ENCODE assay signal across 23 mouse cellular contexts in genomic region chr12:53028926-53029325, GRCm38 (mm10).
DNase-seq lines count a peak whose midpoint lies in the region; ATAC-seq and TF ChIP-seq lines count a peak whose summit lies in the region.
"Had no signal": no experiment of that assay in that cellular context is flagged by ENCODE, and none has a peak within 500 bp of the region (broad histone marks: within the 10 kb centered on the region; RNA-seq: fewer than 3 reads in every experiment).

No protein-coding gene starts in this region.

- no peak for ATAC-seq in hindbrain, postnatal 0 days
- ATAC-seq in hindbrain, embryonic 16.5 days: no peak
- no peak for ATAC-seq in midbrain, embryonic 14.5 days (ENCODE audit: low FRiP score, low TSS enrichment)
- ATAC-seq: Patski had no signal

- no peak overlapping the region for H3K4me2 ChIP-seq in hindbrain, postnatal 0 days (ENCODE audit: low read depth, low read length)
- H3K4me2 ChIP-seq in hindbrain, embryonic 16.5 days (ENCODE audit: low read length): no peak overlapping the region
- H3K4me2 ChIP-seq in midbrain, embryonic 14.5 days (ENCODE audit: low read length): no peak overlapping the region
- H3K4me2 ChIP-seq: heart, embryonic 15.5 days; kidney, embryonic 15.5 days; limb, embryonic 15.5 days; lung, embryonic 14.5 days had no signal

- H3K9me3 ChIP-seq in hindbrain, postnatal 0 days (ENCODE audit: low read length): no peaks in the 10 kb centered on the region
- no peaks in the 10 kb centered on the region for H3K9me3 ChIP-seq in hindbrain, embryonic 16.5 days (ENCODE audit: control insufficient read depth, low read length)
- no peaks in the 10 kb centered on the region for H3K9me3 ChIP-seq in midbrain, embryonic 10.5 days (replicated peaks)
- no peaks in the 10 kb centered on the region for H3K9me3 ChIP-seq in midbrain, embryonic 14.5 days (ENCODE audit: control insufficient read depth, low read length)
- H3K9me3 ChIP-seq: heart, embryonic 15.5 days; kidney, embryonic 15.5 days; limb, embryonic 15.5 days had no signal

- peak overlapping the region; percentile 45; the same call in 1 of the 2 replicates for H3K27ac ChIP-seq in hindbrain, postnatal 0 days
- H3K27ac ChIP-seq in hindbrain, embryonic 16.5 days (ENCODE audit: low read depth, low read length): no peak overlapping the region
- peak overlapping the region; percentile 60 for H3K27ac ChIP-seq in midbrain, embryonic 10.5 days (replicated peaks)
- H3K27ac ChIP-seq in midbrain, embryonic 14.5 days (replicated peaks; ENCODE audit: low read depth, low read length): no peak overlapping the region; the same call in 1 of the 2 replicates
- H3K27ac ChIP-seq: heart, embryonic 15.5 days; kidney, embryonic 15.5 days; limb, embryonic 15.5 days; liver, embryonic 14.5 days had no signal

- peaks cover 6% of the 10 kb centered on the region; the same call in 1 of the 2 replicates for H3K36me3 ChIP-seq in hindbrain, postnatal 0 days (ENCODE audit: insufficient read depth, low read length)
- H3K36me3 ChIP-seq in hindbrain, embryonic 16.5 days (ENCODE audit: control insufficient read depth, insufficient read depth, low read length): no peaks in the 10 kb centered on the region
- H3K36me3 ChIP-seq in midbrain, embryonic 10.5 days: no peaks in the 10 kb centered on the region
- H3K36me3 ChIP-seq in midbrain, embryonic 14.5 days (ENCODE audit: control insufficient read depth, insufficient read depth, low read length): no peaks in the 10 kb centered on the region
- H3K36me3 ChIP-seq: G1E; heart, embryonic 15.5 days; kidney, embryonic 15.5 days; limb, embryonic 15.5 days had no signal

- WGBS in hindbrain, postnatal 0 days: 48% methylated on average over 5 of the region's 5 CpGs
- 53% methylated on average over 5 of the region's 5 CpGs for WGBS in hindbrain, embryonic 16.5 days
- 62% methylated on average over 5 of the region's 5 CpGs for WGBS in midbrain, embryonic 10.5 days
- WGBS in midbrain, embryonic 14.5 days: 61% methylated on average over 5 of the region's 5 CpGs

- DNase-seq in hindbrain, postnatal 0 days (ENCODE audit: low spot score): no peak
- DNase-seq in midbrain, embryonic 10.5 days (ENCODE audit: low spot score): no peak
- DNase-seq in midbrain, embryonic 14.5 days: no peak
- peak; percentile 41 for DNase-seq in right cerebral cortex, postnatal 25 days
- no peak for DNase-seq in right cerebral cortex, postnatal 10 days (ENCODE audit: low spot score in 2 of 2)
- no peak for DNase-seq in cerebellum, postnatal 14 days
- DNase-seq: B cell, adult 2 months; cerebellum, adult 11-12 months; cerebellum, postnatal 10 days; heart, postnatal 36 days; kidney, adult 11 months; kidney, postnatal 36 days; lung, embryonic 14.5 days; spleen, adult 18-20 months; thymus, postnatal 14 days had no signal

- TF ChIP-seq CTCF in hindbrain, postnatal 0 days (IDR thresholded peaks at IDR 0.05; ENCODE audit: low read depth): no peak

- no peak overlapping the region for H3K4me3 ChIP-seq in hindbrain, postnatal 0 days (ENCODE audit: low read length)
- no peak overlapping the region for H3K4me3 ChIP-seq in hindbrain, embryonic 16.5 days (ENCODE audit: low read length)
- H3K4me3 ChIP-seq in midbrain, embryonic 10.5 days: no peak overlapping the region
- no peak overlapping the region for H3K4me3 ChIP-seq in midbrain, embryonic 14.5 days (replicated peaks; ENCODE audit: low read depth, low read length)
- H3K4me3 ChIP-seq: heart, embryonic 15.5 days; kidney, embryonic 15.5 days; limb, embryonic 15.5 days had no signal

- H3K9ac ChIP-seq in hindbrain, postnatal 0 days (replicated peaks; ENCODE audit: low read length): no peak overlapping the region
- H3K9ac ChIP-seq in hindbrain, embryonic 16.5 days (ENCODE audit: low read depth, low read length): no peak overlapping the region
- H3K9ac ChIP-seq in midbrain, embryonic 14.5 days (replicated peaks; ENCODE audit: low read length): no peak overlapping the region
- H3K9ac ChIP-seq: heart, embryonic 15.5 days; kidney, embryonic 15.5 days; limb, embryonic 15.5 days; liver, embryonic 14.5 days; lung, embryonic 14.5 days had no signal

- peaks cover 16% of the 10 kb centered on the region; the same call in 1 of the 2 replicates for H3K4me1 ChIP-seq in hindbrain, postnatal 0 days (ENCODE audit: insufficient read depth, low read length)
- H3K4me1 ChIP-seq in hindbrain, embryonic 16.5 days (ENCODE audit: control insufficient read depth, insufficient read depth, low read depth, low read length): peaks cover 14% of the 10 kb centered on the region
- peaks cover 66% of the 10 kb centered on the region for H3K4me1 ChIP-seq in midbrain, embryonic 10.5 days
- peaks cover 36% of the 10 kb centered on the region for H3K4me1 ChIP-seq in midbrain, embryonic 14.5 days (ENCODE audit: control insufficient read depth, insufficient read depth, low read length)

- H3K27me3 ChIP-seq in hindbrain, postnatal 0 days (ENCODE audit: insufficient read depth, low read length): no peaks in the 10 kb centered on the region
- H3K27me3 ChIP-seq in hindbrain, embryonic 16.5 days (replicated peaks; ENCODE audit: control insufficient read depth, insufficient read depth, low read length): no peaks in the 10 kb centered on the region
- H3K27me3 ChIP-seq in midbrain, embryonic 10.5 days (ENCODE audit: low read depth, poor library complexity, severe bottlenecking): no peaks in the 10 kb centered on the region
- no peaks in the 10 kb centered on the region for H3K27me3 ChIP-seq in midbrain, embryonic 14.5 days (ENCODE audit: control insufficient read depth, insufficient read depth, low read length)
- H3K27me3 ChIP-seq: CH12.LX; heart, embryonic 15.5 days; kidney, embryonic 15.5 days; limb, embryonic 15.5 days; Patski had no signal

Comparison
In these comparisons a context has a peak if more than half of its experiments do, and no peak if none do; other contexts are left out.
1. H3K27ac ChIP-seq: peak in hindbrain, postnatal 0 days (single experiment) and midbrain, embryonic 10.5 days (single experiment); none in hindbrain, embryonic 16.5 days (single experiment) and midbrain, embryonic 14.5 days (single experiment).